Mouse (Mus musculus): ENCODE results near the gene Cux1.

Cux1 gene

GRCm38 (mm10) chr5:136263342-136263741 lies 303.9 kb downstream of the Cux1 start:
- in situ Hi-C loops (cut with MboI, MseI), result no loop called here

- in situ Hi-C loops (cut with MboI, MseI), result no loop called here
Measured at GRCm38 (mm10) chr5:136258919-136259318, 308.4 kb downstream of the Cux1 start.

- in situ Hi-C loops (cut with MboI, MseI), result loop anchor here (5.0 kb wide), 2 partner anchors 51 to 454 kb away; no protein-coding TSS in a partner anchor
Measured at GRCm38 (mm10) chr5:136252899-136253298, 314.4 kb downstream of the Cux1 start.

- in situ Hi-C loops (cut with MboI, MseI), result loop anchor here (5.0 kb wide), 2 partner anchors 49 to 456 kb away; no protein-coding TSS in a partner anchor
Measured at GRCm38 (mm10) chr5:136251004-136251403, 316.3 kb downstream of the Cux1 start.

- in situ Hi-C loops (cut with MboI, MseI), result no loop called here
Measured at GRCm38 (mm10) chr5:136248441-136248840, 318.8 kb downstream of the Cux1 start.

- in situ Hi-C loops (cut with MboI, MseI), result no loop called here
Measured at GRCm38 (mm10) chr5:136246452-136246838, 320.8 kb downstream of the Cux1 start, which contains the start of gene Sh2b2. Sh2b2 (minus strand) TSS chr5:136246556.

- in situ Hi-C loops (cut with MboI, MseI), result no loop called here
Measured at GRCm38 (mm10) chr5:136245541-136246451, 321.5 kb downstream of the Cux1 start.

GRCm38 (mm10) chr5:136244762-136245540 lies 322.3 kb downstream of the Cux1 start:
- in situ Hi-C loops (cut with MboI, MseI), result no loop called here

GRCm38 (mm10) chr5:136243851-136244761 lies 323.2 kb downstream of the Cux1 start:
- in situ Hi-C loops (cut with MboI, MseI), result no loop called here

GRCm38 (mm10) chr5:136241161-136241560 lies 326.1 kb downstream of the Cux1 start:
- in situ Hi-C loops (cut with MboI, MseI), result no loop called here

- in situ Hi-C loops (cut with MboI, MseI), result no loop called here
Measured at GRCm38 (mm10) chr5:136240381-136240780, 326.9 kb downstream of the Cux1 start.

- in situ Hi-C loops (cut with MboI, MseI), result no loop called here
Measured at GRCm38 (mm10) chr5:136237607-136238006, 329.7 kb downstream of the Cux1 start.

GRCm38 (mm10) chr5:136236611-136237010 lies 330.7 kb downstream of the Cux1 start:
- in situ Hi-C loops (cut with MboI, MseI), result no loop called here

- in situ Hi-C loops (cut with MboI, MseI), result no loop called here
Measured at GRCm38 (mm10) chr5:136230348-136231035, 336.8 kb downstream of the Cux1 start.

- in situ Hi-C loops (cut with MboI, MseI), result no loop called here
Measured at GRCm38 (mm10) chr5:136226246-136226876, 340.9 kb downstream of the Cux1 start.

GRCm38 (mm10) chr5:136218585-136218984 lies 348.7 kb downstream of the Cux1 start:
- in situ Hi-C loops (cut with MboI, MseI), result no loop called here

- in situ Hi-C loops (cut with MboI, MseI), result no loop called here
Measured at GRCm38 (mm10) chr5:136217932-136218381, 349.3 kb downstream of the Cux1 start.

GRCm38 (mm10) chr5:136217004-136217665 lies 350.2 kb downstream of the Cux1 start:
- in situ Hi-C loops (cut with MboI, MseI), result no loop called here

GRCm38 (mm10) chr5:136215958-136216357 lies 351.3 kb downstream of the Cux1 start:
- in situ Hi-C loops (cut with MboI, MseI), result no loop called here

- in situ Hi-C loops (cut with MboI, MseI), result no loop called here
Measured at GRCm38 (mm10) chr5:136215211-136215610, 352.1 kb downstream of the Cux1 start.

Data from T-helper 2 cell (primary cell).